Mouse (Mus musculus) midbrain, embryonic 16.5 days (tissue): ENCODE measurements at regions not wholly inside any gene's neighbourhood (a gene's known extent, or its start where the extent isn't known, plus 50 kb on each side); places are given as distances from the start of the nearest gene placed in this dataset.

ENCODE experiments used
- ATAC-seq: fragments of 200-750 bp; cut with Nextera tagmentation; 2 replicates; pipeline ENCODE4 v1.8.0; 2017; ENCODE audit warnings: moderate TSS enrichment
- H3K27ac ChIP-seq: fragments of 300-500 bp; sonication (generic); 2 replicates; pipeline ENCODE4 v1.5.1; 2014; ENCODE audit warnings: mild to moderate bottlenecking, low read length, mixed read lengths
- H3K27me3 ChIP-seq: fragments of 300-500 bp; sonication (generic); 2 replicates; pipeline ENCODE4 v1.6.1; 2014; ENCODE audit warnings: low read depth, low read length, mixed read lengths; ENCODE audit not compliant: control insufficient read depth, insufficient read depth
- H3K36me3 ChIP-seq: fragments of 300-500 bp; sonication (generic); 2 replicates; pipeline ENCODE4 v1.6.1; 2014; ENCODE audit warnings: mild to moderate bottlenecking, low read length, moderate library complexity, mixed read lengths; ENCODE audit not compliant: control insufficient read depth, insufficient read depth
- H3K4me1 ChIP-seq: fragments of 300-500 bp; sonication (generic); 2 replicates; pipeline ENCODE4 v1.6.1; 2014; ENCODE audit warnings: mild to moderate bottlenecking, low read length, mixed read lengths; ENCODE audit not compliant: control insufficient read depth, insufficient read depth
- H3K4me2 ChIP-seq: fragments of 300-500 bp; sonication (generic); 2 replicates; pipeline ENCODE4 v1.6.1; 2014; ENCODE audit warnings: mild to moderate bottlenecking, low read length, mixed read lengths
- H3K4me3 ChIP-seq: fragments of 300-500 bp; sonication (generic); 2 replicates; pipeline ENCODE4 v1.5.1; 2014; ENCODE audit warnings: low read depth, mild to moderate bottlenecking, low read length, moderate library complexity, mixed read lengths
- H3K9ac ChIP-seq: fragments of 300-500 bp; sonication (generic); 2 replicates; pipeline ENCODE4 v1.6.1; 2014; ENCODE audit warnings: low read depth, low read length, mixed read lengths
- H3K9me3 ChIP-seq: fragments of 300-500 bp; sonication (generic); replicated peaks from 2 replicates; pipeline ENCODE4 v1.6.1; 2014; ENCODE audit warnings: mild to moderate bottlenecking, low read length, mixed read lengths; ENCODE audit not compliant: control insufficient read depth, poor library complexity, severe bottlenecking
- WGBS: fragments of 180-500 bp; shearing (Covaris S2); extraction: QIAGEN DNeasy Blood & Tissue Kit; methylation state at CpG from one replicate; pipeline ENCODE4 v1.1.7; 2014; 5-methylcytosine and 5-hydroxymethylcytosine counted together

DNA sequence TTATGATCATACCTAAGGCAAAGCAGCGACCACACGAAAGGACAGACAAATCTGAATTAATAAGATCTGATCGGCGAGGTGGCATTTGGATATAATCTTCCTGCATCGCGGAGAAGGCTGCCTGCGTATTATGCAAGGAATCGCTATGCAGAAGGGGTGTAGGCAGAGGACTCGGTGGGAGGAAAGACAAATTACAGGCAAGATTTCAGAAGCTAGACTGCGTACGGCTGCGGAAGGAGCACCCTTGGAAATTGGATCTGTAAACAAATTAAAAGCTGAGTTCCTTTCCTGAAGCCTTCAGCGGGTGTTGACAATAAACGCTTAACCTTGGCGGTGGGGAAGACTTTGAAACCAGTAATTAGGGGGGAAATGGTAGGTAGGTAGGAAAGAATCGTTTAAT lies 257.3 kb downstream of the Barhl2 start:
- Histone ChIP-seq H3K4me2 (peak overlapping the region; percentile 44), H3K9me3 (no peaks in the 10 kb centered on the region), H3K4me3 (0 out of 2 replicates have a peak overlapping the region, but pooled peaks have one; percentile 0), H3K36me3 (no peaks in the 10 kb centered on the region), H3K27me3 (no peaks in the 10 kb centered on the region), H3K4me1 (peaks cover 14% of the 10 kb centered on the region), H3K27ac (peak overlapping the region; percentile 55), H3K9ac (0 out of 2 replicates have a peak overlapping the region, but pooled peaks have one; percentile 22)
- WGBS, result 56% methylated on average over 16 of the region's 16 CpGs
- ATAC-seq, result peak; percentile 49; the same call in 1 of the 2 replicates

GRCm38 (mm10) chr5:106199061-106199460 lies 258.9 kb downstream of the Barhl2 start:
- peaks cover 2% of the 10 kb centered on the region; the same call in 1 of the 2 replicates for H3K9me3 ChIP-seq
- H3K4me1 ChIP-seq, result peaks cover 10% of the 10 kb centered on the region; the same call in 1 of the 2 replicates
- H3K9ac ChIP-seq, result no peak overlapping the region
- peak overlapping the region; percentile 54; the same call in 1 of the 2 replicates for H3K27ac ChIP-seq
- ATAC-seq, result no peak
- no peak overlapping the region for H3K4me2 ChIP-seq
- H3K36me3 ChIP-seq, result no peaks in the 10 kb centered on the region
- WGBS, result 62% methylated on average over 3 of the region's 3 CpGs
- H3K27me3 ChIP-seq, result no peaks in the 10 kb centered on the region
- H3K4me3 ChIP-seq, result no peak overlapping the region

GRCm38 (mm10) chr5:106191141-106191540 lies 266.8 kb downstream of the Barhl2 start:
- Histone ChIP-seq H3K4me1 (no peaks in the 10 kb centered on the region), H3K9me3 (peaks cover 2% of the 10 kb centered on the region; the same call in 1 of the 2 replicates), H3K4me2 (no peak overlapping the region), H3K9ac (no peak overlapping the region), H3K36me3 (no peaks in the 10 kb centered on the region), H3K27ac (no peak overlapping the region), H3K27me3 (no peaks in the 10 kb centered on the region), H3K4me3 (no peak overlapping the region)
- WGBS, result 90% methylated on average over 11 of the region's 11 CpGs
- ATAC-seq, result no peak

DNA sequence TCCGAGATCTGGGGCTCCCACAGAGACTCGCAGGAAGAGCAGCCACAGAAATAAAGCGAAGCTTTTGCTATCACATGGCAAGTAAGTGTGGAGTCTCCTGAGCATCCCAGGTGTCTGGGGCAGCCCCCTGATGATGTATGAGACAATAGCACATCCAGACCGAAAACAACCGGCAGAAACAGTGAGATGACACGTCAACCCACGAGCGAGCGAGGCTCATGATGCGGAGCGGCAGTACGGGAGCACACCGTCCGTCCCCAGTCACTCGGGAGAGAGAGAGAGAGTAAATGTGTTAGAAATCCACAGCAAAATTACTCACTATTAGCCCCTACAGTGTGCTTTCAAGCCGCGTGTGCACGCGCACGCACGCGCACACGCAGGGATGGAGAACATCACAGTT lies 276.2 kb downstream of the Barhl2 start:
- Histone ChIP-seq H3K27ac (no peak overlapping the region), H3K4me1 (no peaks in the 10 kb centered on the region), H3K9me3 (no peaks in the 10 kb centered on the region), H3K27me3 (no peaks in the 10 kb centered on the region), H3K36me3 (no peaks in the 10 kb centered on the region), H3K4me3 (no peak overlapping the region), H3K9ac (no peak overlapping the region), H3K4me2 (no peak overlapping the region)
- WGBS, result 94% methylated on average over 23 of the region's 23 CpGs
- no peak for ATAC-seq

GRCm38 (mm10) chr5:106172162-106172561 lies 285.8 kb downstream of the Barhl2 start:
- no peaks in the 10 kb centered on the region for H3K9me3 ChIP-seq
- 19% methylated on average over 3 of the region's 3 CpGs for WGBS
- no peaks in the 10 kb centered on the region for H3K36me3 ChIP-seq

GRCm38 (mm10) chr5:106170405-106170804 lies 287.6 kb downstream of the Barhl2 start:
- WGBS, result 97% methylated on average over 4 of the region's 4 CpGs
- Histone ChIP-seq H3K4me3 (no peak overlapping the region), H3K9me3 (no peaks in the 10 kb centered on the region), H3K36me3 (no peaks in the 10 kb centered on the region), H3K27me3 (no peaks in the 10 kb centered on the region), H3K9ac (no peak overlapping the region), H3K27ac (no peak overlapping the region), H3K4me2 (no peak overlapping the region), H3K4me1 (peaks cover 4% of the 10 kb centered on the region; the same call in 1 of the 2 replicates)
- ATAC-seq, result no peak

More at GRCm38 (mm10) chr5:106172162-106172561, 285.8 kb downstream of the Barhl2 start:
- Histone ChIP-seq H3K4me1 (peaks cover 4% of the 10 kb centered on the region; the same call in 1 of the 2 replicates), H3K27me3 (no peaks in the 10 kb centered on the region), H3K27ac (no peak overlapping the region), H3K9ac (no peak overlapping the region), H3K4me2 (no peak overlapping the region), H3K4me3 (no peak overlapping the region)
- 0 out of 2 replicates have a peak, but pooled peaks have one; percentile 51 for ATAC-seq

- Histone ChIP-seq H3K27me3 (no peaks in the 10 kb centered on the region), H3K9me3 (no peaks in the 10 kb centered on the region), H3K4me3 (no peak overlapping the region), H3K36me3 (no peaks in the 10 kb centered on the region), H3K9ac (no peak overlapping the region), H3K27ac (no peak overlapping the region), H3K4me2 (no peak overlapping the region), H3K4me1 (peaks cover 19% of the 10 kb centered on the region)
- no peak for ATAC-seq
- 75% methylated on average over 11 of the region's 11 CpGs for WGBS
Measured at GRCm38 (mm10) chr5:106167556-106167955, 290.4 kb downstream of the Barhl2 start.

GRCm38 (mm10) chr5:106166266-106166665 lies 289.9 kb downstream of the Zfp326 start:
- no peak overlapping the region for H3K4me2 ChIP-seq
- H3K9me3 ChIP-seq, result no peaks in the 10 kb centered on the region
- H3K9ac ChIP-seq, result no peak overlapping the region
- no peak overlapping the region for H3K27ac ChIP-seq
- H3K36me3 ChIP-seq, result no peaks in the 10 kb centered on the region
- WGBS, result 68% methylated on average over 5 of the region's 5 CpGs
- H3K27me3 ChIP-seq, result no peaks in the 10 kb centered on the region
- H3K4me3 ChIP-seq, result no peak overlapping the region
- peaks cover 16% of the 10 kb centered on the region for H3K4me1 ChIP-seq
- ATAC-seq, result no peak

GRCm38 (mm10) chr5:106164190-106164589 lies 287.8 kb downstream of the Zfp326 start:
- H3K27me3 ChIP-seq, result no peaks in the 10 kb centered on the region
- peaks cover 16% of the 10 kb centered on the region for H3K4me1 ChIP-seq
- H3K4me2 ChIP-seq, result no peak overlapping the region
- WGBS, result 68% methylated on average over 8 of the region's 8 CpGs
- no peak overlapping the region for H3K27ac ChIP-seq
- no peak overlapping the region for H3K9ac ChIP-seq
- no peak overlapping the region for H3K4me3 ChIP-seq
- no peaks in the 10 kb centered on the region; the same call in 1 of the 2 replicates for H3K9me3 ChIP-seq
- ATAC-seq, result no peak
- no peaks in the 10 kb centered on the region for H3K36me3 ChIP-seq
